Mouse (Mus musculus) fibroblast of lung, adult 2 months (primary cell): ENCODE measurements around the gene Hook2.
A peak's percentile ranks its signal among the peaks of the same experiment; 100 is the strongest.

ENCODE experiments used
- DNase-seq: peaks from one replicate; pipeline ENCODE4 v3.0.0-alpha.2; 2011; ENCODE audit warnings: low read depth

The Hook2 gene

GRCm38 (mm10) chr8:84987388-84987787, 3.0 kb upstream of the Hook2 start:
- DNase-seq: no peak

DNA sequence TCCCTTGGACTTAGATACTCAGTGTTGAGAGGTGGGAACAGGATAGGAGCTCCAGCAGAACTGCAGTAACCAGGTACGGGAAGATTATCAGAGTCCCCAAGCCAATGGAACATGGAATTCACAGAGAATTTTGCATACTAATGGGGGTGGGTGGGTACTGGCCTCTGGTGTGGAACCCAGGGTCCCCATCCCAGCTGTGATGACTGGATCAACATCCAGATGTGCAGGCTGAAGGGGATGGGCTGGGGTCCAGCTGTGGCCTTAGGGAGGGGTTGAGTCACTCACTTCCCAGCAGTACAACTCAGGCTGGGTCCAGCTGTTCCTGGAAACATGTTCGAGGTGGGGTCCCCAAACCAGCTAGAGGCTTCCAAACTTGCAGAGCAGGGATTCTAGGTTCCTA, 2.5 kb upstream of the Hook2 start:
- DNase-seq: no peak

DNA sequence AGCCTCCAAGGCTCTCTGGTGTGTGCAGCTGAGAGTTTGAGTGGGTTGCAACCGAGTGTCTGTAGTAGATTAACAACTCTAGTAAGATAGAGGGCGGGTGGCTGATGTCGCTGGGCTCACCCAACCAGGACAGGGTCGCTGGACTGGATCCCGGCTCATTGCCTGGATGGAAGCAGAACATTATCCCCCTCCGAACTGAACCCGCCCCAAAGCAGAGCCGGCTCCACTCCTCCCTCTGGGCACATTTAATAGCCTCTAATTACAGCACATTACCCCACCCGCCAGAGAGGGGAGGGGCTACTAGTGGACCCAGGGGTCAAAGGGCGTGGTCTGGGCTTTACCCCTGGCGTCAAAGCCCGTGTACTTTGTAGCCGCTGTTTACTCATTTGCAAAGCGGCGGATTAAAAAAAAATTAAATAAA, 1.1 kb upstream of the Hook2 start:
- DNase-seq: no peak

DNA sequence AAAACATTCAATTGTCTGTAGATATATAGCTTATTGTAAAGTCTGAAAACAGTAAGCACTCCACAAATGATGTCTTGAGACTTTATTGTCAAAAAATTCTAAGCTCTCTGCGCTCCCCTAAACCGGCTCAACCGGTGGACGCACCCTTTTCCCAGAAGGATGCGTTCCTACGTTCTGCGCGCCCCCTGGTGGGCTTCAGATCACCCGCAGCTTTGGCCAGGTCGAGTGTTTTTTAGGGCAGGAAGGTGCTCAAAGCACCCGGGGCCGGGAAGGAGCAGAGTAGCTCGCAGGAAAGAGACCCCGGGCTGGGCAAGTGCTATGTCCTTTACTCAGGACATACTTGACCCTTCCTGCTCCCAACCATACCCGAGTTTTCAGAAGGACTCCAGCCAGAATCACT, 593 bp upstream of the Hook2 start:
- no peak for DNase-seq

DNA sequence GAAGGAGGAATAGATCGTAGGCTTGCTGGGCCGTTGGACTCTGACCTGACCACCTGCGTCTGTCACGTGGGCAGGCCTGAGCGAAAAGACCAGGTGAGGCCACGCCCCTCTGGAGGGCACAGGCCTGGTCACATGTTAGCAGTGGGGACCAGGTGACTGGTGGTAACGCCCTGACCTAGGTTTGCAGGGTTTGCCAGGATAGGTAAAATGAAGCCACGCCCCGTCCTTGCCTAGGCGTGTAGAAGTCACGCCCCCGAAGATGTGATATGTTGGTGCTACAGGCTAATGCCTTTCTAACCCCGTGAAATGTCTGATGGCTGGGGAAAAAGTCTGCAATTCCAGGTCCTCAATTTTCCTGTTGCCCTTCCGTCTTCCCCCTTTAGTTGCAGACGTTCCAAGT, 433 bp downstream of the Hook2 start:
- DNase-seq: no peak

DNA sequence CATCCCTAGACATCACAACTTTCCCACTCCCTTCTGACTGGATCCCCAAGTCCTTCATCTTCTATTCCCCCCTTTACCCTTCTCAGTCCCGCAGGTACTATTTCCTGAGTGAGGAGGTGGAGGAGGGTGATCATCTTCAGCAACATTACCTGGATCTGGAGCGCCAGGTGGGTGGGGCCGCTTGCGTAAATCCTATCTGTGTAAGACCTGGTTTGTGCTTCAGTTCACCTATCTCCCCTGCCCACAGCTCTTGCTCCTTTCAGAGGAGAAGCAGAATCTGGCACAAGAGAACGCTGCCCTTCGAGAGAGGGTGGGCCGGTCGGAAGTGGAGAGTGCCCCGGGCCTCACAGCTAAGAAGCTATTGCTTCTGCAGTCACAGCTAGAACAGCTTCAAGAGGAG, 4.0 kb downstream of the Hook2 start:
- no peak for DNase-seq

GRCm38 (mm10) chr8:84995680-84996079, 5.3 kb downstream of the Hook2 start:
- DNase-seq: no peak

GRCm38 (mm10) chr8:84996978-84997377, 6.6 kb downstream of the Hook2 start:
- no peak for DNase-seq

GRCm38 (mm10) chr8:84997649-84998295, 7.4 kb downstream of the Hook2 start:
- DNase-seq: no peak

DNA sequence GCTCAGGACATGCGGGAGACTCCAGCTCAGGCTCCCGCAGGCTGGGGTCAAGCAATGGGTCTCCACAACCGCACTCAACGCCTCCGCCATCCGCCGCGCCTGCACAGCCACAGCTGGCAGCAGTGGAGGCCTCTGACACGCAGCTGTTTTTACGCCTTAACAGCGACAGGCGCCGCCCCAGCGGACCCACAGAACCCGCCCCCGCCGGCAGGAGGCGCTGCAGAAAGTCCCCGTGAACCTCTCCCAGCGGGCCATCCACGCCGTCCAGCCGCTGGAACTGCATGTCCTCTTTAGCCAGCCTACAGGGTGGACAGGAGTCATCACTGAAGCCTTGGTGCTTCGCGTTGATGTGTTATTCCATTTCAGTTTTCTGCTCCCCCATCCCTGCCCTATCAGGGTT, 17.3 kb downstream of the Hook2 start:
- DNase-seq: no peak

GRCm38 (mm10) chr8:85011242-85011641, 20.8 kb downstream of the Hook2 start:
- no peak for DNase-seq

- no peak for DNase-seq
These were observed 22.9 kb downstream of the Hook2 start for GRCm38 (mm10) chr8:85013230-85013840.

DNA sequence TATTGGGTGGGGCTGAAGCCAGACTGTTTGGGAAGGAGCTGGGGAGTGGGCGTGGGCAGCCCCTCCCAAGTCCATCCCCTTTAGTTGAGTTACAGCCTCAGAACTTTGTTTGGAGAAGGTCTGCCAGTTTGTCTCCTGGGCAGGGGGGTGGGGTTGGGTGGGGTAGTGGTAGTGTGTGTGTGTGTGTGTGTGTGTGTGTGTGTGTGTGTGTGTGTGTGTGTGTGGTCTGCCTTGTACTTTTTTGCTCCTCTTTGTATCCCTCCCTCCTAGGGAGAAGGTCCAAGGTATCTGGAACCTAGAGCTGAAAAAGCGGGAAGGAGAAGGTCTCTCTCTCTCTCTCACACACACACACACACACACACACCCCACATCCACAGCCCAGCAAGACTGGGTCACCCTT, 24.0 kb downstream of the Hook2 start, which contains the start of gene Best2:
Gene Best2 (minus strand): TSS at position 101 of the 400 bp plus-strand sequence.
- no peak for DNase-seq

GRCm38 (mm10) chr8:85016724-85017123, 26.3 kb downstream of the Hook2 start:
- DNase-seq: no peak

GRCm38 (mm10) chr8:85017209-85017608, 26.8 kb downstream of the Hook2 start:
- DNase-seq: no peak

DNA sequence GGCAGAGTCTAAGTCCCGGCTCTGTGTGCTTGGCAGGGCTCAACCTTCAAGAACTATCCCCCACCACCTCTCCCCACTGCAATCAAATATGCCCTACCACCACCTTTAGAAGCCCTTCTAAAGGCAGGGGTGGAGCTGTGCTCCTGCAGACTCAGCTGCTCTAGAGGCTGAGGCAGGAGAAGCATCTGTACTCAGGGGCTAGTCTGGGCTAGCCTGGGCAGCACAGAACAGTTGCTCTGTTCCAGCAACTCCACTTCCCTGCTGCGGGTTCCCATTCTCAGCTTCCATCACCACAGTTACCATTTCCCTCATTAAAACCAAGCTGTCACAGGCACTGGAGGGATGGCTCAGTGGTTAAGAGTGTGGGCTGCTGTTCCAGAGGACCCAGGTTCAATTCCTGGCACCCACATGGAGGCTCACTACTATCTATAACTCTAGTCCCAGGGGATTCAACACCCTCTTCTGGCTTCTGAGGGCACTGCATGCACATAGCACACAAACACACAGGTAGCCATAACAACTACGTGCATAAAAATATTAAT, 31.2 kb downstream of the Hook2 start:
- DNase-seq: no peak

DNA sequence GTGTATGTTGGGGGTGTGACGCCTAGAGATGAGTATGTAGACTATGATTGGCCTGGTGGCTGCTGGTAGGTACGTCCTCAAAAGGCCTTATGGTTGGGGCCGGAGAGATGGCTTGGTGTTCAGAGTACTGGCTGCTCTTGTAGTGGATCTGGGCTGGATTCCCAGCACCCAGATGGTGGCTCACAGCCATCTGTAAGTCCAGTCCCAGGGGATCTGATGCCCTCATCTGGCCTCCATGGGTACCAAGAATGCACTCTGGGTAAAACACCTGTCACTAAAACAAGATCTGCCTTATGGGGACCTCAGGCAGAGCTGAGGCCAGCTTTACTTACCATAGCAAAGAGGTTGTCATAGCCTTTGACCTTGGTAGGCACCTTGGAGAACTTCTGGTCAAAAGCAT, 33.4 kb downstream of the Hook2 start:
- no peak for DNase-seq

DNA sequence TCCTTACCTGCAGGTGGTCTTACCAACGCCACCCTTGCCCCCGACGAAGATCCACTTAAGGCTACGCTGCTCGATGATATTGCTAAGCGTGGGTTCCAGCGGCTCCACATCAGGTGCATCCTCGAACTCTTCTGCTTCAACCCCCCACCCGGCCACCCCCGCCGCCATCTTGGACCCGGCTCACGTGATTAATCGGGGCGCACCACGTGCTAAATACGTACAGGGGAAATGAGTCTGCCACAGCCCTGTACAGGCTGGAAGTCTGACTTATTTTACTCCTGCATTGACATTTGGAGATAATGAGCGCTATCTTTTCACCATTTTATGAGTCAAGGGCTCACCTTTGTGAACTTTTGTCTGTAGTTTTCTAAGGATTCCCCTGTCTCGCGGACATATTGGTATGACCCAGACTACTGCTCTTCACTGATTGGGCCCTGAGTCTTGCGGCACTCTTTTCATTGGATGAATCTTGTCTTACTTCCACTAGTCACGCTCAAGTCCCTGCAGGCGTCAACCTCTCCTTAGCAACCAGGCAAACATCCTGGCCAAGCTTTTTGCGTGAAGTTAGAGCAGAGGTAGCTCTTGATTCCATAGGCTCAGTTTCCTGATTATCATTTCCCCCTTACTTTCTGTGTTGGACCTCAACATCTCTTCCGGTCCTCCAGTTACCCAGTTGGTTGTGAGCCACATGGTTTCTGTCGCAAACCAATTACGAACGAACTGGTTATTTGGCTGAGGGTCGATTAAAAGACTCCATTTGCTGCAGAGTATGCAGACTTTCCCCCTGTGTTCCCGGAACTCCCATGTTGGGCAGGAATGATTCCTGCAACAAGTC, 34.9 kb downstream of the Hook2 start, which contains the start of gene Asna1:
Gene Asna1 (minus strand): TSS at position 184 of the 835 bp plus-strand sequence.
- peak; percentile 83 for DNase-seq

GRCm38 (mm10) chr8:85026670-85027515, 36.5 kb downstream of the Hook2 start, which contains the start of gene Trir:
TSS of gene Trir (plus strand) at chr8:85026823.
- peak; percentile 93 for DNase-seq

GRCm38 (mm10) chr8:85027516-85027855, 37.1 kb downstream of the Hook2 start:
- no peak for DNase-seq

GRCm38 (mm10) chr8:85027922-85028321, 37.5 kb downstream of the Hook2 start:
- no peak for DNase-seq

DNA sequence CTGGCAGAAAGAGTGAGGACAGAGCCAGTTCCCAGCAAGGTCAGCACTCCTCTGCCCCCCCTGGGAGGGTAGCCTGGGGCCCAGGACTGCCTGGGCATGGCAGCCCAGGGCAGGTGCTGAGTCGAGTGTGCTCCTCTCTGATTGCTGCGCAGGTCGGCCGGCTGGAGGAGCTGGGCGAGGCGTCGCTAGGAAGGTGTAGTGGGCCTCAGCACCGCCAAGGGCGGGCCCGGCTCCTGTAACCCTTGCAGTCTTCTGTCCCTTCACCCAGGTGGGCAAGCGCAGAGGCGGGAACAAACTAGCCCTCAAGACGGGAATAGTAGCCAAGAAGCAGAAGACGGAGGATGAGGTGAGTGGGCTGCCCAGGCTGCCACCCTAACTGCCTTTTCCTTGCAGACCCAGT, 38.9 kb downstream of the Hook2 start:
- no peak for DNase-seq
